ENCODE assay signal across 15 mouse cellular contexts in the genomic region with DNA sequence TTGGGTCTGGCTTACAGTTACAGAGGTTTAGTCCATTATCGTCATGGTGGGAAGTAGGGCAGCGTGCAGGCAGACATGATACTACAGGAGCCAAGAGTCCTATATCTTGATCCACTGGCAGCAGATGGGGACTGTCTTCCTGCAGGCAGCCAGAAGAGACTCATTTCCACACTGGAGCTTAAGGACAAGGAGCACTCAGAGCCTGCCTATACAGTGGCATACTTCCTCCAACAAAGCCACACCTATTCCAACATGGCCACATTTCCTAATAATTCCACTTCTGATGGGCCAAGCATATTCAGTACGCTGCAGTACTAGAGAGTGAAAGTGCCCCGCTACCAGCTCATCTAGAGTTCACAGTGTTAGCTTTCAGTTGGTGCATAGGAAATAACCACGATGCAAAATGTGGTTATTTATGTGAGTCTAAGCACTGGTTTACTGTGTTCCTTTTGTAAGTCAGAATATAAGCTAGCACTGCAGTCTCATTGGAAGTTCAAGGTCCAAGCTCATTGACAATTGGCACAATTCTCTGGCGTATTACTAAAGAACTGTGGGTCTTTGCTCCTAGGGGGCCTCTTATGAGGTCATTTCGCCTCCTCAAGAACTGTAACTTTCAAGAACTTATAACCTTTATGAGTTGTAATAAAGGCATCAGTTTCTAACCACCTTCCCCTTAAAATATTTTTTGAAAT.
"Had no signal": no experiment of that assay in that cellular context is flagged by ENCODE, and none has a peak within 500 bp of the region (broad histone marks: within the 10 kb centered on the region; RNA-seq: fewer than 3 reads in every experiment).

No protein-coding gene starts in this region.

- H3K9me3 ChIP-seq: limb, embryonic 10.5 days; liver, embryonic 13.5 days; lung, embryonic 15.5 days; megakaryocyte, embryonic 14.5 days; midbrain, embryonic 12.5 days; neural tube, embryonic 12.5 days had no signal

- H3K9ac ChIP-seq: liver, embryonic 13.5 days; liver, postnatal 0 days; lung, embryonic 15.5 days; midbrain, embryonic 12.5 days; neural tube, embryonic 12.5 days had no signal

- H3K27ac ChIP-seq: left cerebral cortex, adult 2 months; limb, embryonic 10.5 days; liver, embryonic 13.5 days; lung, embryonic 15.5 days; macrophage; midbrain, embryonic 12.5 days; neural tube, embryonic 12.5 days had no signal

- H3K27me3 ChIP-seq: liver, embryonic 13.5 days; lung, embryonic 15.5 days; megakaryocyte, embryonic 14.5 days; midbrain, embryonic 12.5 days; neural tube, embryonic 12.5 days had no signal

- H3K4me3 ChIP-seq: left cerebral cortex, adult 2 months; limb, embryonic 10.5 days; liver, embryonic 13.5 days; lung, embryonic 15.5 days; megakaryocyte, embryonic 14.5 days; midbrain, embryonic 12.5 days; neural tube, embryonic 12.5 days had no signal

- DNase-seq: kidney, postnatal 25 days; liver, embryonic 13.5 days; liver, postnatal 0 days; lung, postnatal 14 days; right cerebral cortex, postnatal 4 days; spleen, adult 18-20 months; thymus, adult 18-20 months; thymus, postnatal 14 days had no signal

- H3K36me3 ChIP-seq: limb, embryonic 10.5 days; liver, embryonic 13.5 days; lung, embryonic 15.5 days; midbrain, embryonic 12.5 days; neural tube, embryonic 12.5 days had no signal

- ATAC-seq: liver, postnatal 0 days had no signal

- H3K4me2 ChIP-seq: liver, embryonic 13.5 days; lung, embryonic 15.5 days; midbrain, embryonic 12.5 days; neural tube, embryonic 12.5 days had no signal
